8 mouse cellular contexts compared by ENCODE assay signal in the genomic region with DNA sequence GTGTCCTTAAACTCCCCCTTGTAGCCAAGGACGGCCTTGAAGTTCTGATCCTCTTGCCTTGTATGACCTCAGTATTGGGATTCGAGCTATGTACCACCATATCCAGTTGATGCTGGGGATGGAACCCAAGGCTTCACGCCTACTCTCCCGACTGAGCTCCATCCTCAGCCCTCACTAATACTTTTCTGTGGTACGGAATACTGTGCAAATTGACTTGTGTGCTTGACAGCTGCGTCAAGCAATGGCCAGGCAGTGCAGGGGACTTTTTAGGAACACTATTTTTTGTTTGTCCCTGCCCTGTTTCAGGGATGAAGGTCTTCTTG. TPM values are rescaled to one million over a fixed set of nuclear protein-coding genes. Genes with fewer than 3 reads are reported as not detected.
DNase-seq lines count a peak whose midpoint lies in the region; ATAC-seq and TF ChIP-seq lines count a peak whose summit lies in the region.

No protein-coding gene starts in this region.

- H3K27ac ChIP-seq in kidney, postnatal 0 days, result peak overlapping the region; percentile 21; the same call in 1 of the 2 replicates
- H3K27ac ChIP-seq in embryonic facial prominence, embryonic 11.5 days (replicated peaks; ENCODE audit: low read depth, low read length), result no peak overlapping the region
- H3K27ac ChIP-seq in hindbrain, embryonic 15.5 days (replicated peaks), result peak overlapping the region; percentile 84; the same call in 1 of the 2 replicates
- peak overlapping the region; percentile 82 for H3K27ac ChIP-seq in midbrain, embryonic 15.5 days

- H3K36me3 ChIP-seq in kidney, postnatal 0 days (ENCODE audit: insufficient read depth, low read length), result no peaks in the 10 kb centered on the region
- H3K36me3 ChIP-seq in embryonic facial prominence, embryonic 11.5 days (replicated peaks; ENCODE audit: control insufficient read depth, insufficient read depth, low read depth, low read length), result no peaks in the 10 kb centered on the region; the same call in 1 of the 2 replicates
- H3K36me3 ChIP-seq in hindbrain, embryonic 15.5 days, result 0 out of 2 replicates have a peak, but pooled peaks cover 4% of the 10 kb centered on the region
- no peaks in the 10 kb centered on the region; the same call in 1 of the 2 replicates for H3K36me3 ChIP-seq in midbrain, embryonic 15.5 days (replicated peaks)

- H3K4me2 ChIP-seq in kidney, postnatal 0 days (ENCODE audit: low read length), result peak overlapping the region; percentile 90
- peak overlapping the region; percentile 31; the same call in 1 of the 2 replicates for H3K4me2 ChIP-seq in embryonic facial prominence, embryonic 11.5 days (ENCODE audit: low read depth, low read length)
- H3K4me2 ChIP-seq in hindbrain, embryonic 15.5 days, result peak overlapping the region; percentile 59
- H3K4me2 ChIP-seq in midbrain, embryonic 15.5 days, result peak overlapping the region; percentile 61

- H3K27me3 ChIP-seq in kidney, postnatal 0 days (ENCODE audit: insufficient read depth, low read length), result no peaks in the 10 kb centered on the region
- no peaks in the 10 kb centered on the region for H3K27me3 ChIP-seq in embryonic facial prominence, embryonic 11.5 days (ENCODE audit: control insufficient read depth, insufficient read depth, low read length)
- no peaks in the 10 kb centered on the region for H3K27me3 ChIP-seq in hindbrain, embryonic 15.5 days
- no peaks in the 10 kb centered on the region for H3K27me3 ChIP-seq in midbrain, embryonic 15.5 days (replicated peaks)

- H3K9me3 ChIP-seq in kidney, postnatal 0 days (replicated peaks; ENCODE audit: low read length), result 0 out of 2 replicates have a peak, but pooled peaks cover 4% of the 10 kb centered on the region
- no peaks in the 10 kb centered on the region for H3K9me3 ChIP-seq in embryonic facial prominence, embryonic 11.5 days (replicated peaks; ENCODE audit: control insufficient read depth, low read length)
- H3K9me3 ChIP-seq in hindbrain, embryonic 15.5 days, result no peaks in the 10 kb centered on the region
- H3K9me3 ChIP-seq in midbrain, embryonic 15.5 days, result no peaks in the 10 kb centered on the region

- H3K4me1 ChIP-seq in kidney, postnatal 0 days (replicated peaks; ENCODE audit: insufficient read depth, low read length), result no peaks in the 10 kb centered on the region
- H3K4me1 ChIP-seq in embryonic facial prominence, embryonic 11.5 days (ENCODE audit: control insufficient read depth, insufficient read depth, low read length), result no peaks in the 10 kb centered on the region
- peaks cover 17% of the 10 kb centered on the region for H3K4me1 ChIP-seq in hindbrain, embryonic 15.5 days (replicated peaks)
- H3K4me1 ChIP-seq in midbrain, embryonic 15.5 days, result peaks cover 12% of the 10 kb centered on the region

- no peak for DNase-seq in kidney, postnatal 0 days (ENCODE audit: low spot score)
- no peak for DNase-seq in kidney, adult 11 months
- DNase-seq in embryonic facial prominence, embryonic 11.5 days (ENCODE audit: low spot score), result no peak
- DNase-seq in cerebellum, adult 11 months, result no peak
- DNase-seq in ovary, postnatal 14 days (ENCODE audit: low spot score), result no peak
- DNase-seq in MN1 (ENCODE audit: low spot score), result no peak

- H3K9ac ChIP-seq in kidney, postnatal 0 days (ENCODE audit: low read depth, low read length), result peak overlapping the region; percentile 81; the same call in 1 of the 2 replicates
- peak overlapping the region; percentile 49; the same call in 1 of the 2 replicates for H3K9ac ChIP-seq in embryonic facial prominence, embryonic 11.5 days (replicated peaks; ENCODE audit: low read length)
- peak overlapping the region; percentile 32 for H3K9ac ChIP-seq in hindbrain, embryonic 15.5 days
- peak overlapping the region; percentile 89 for H3K9ac ChIP-seq in midbrain, embryonic 15.5 days

- H3K4me3 ChIP-seq in kidney, postnatal 0 days (replicated peaks; ENCODE audit: low read depth, low read length), result peak overlapping the region; percentile 64
- peak overlapping the region; percentile 79 for H3K4me3 ChIP-seq in embryonic facial prominence, embryonic 11.5 days (ENCODE audit: low read depth, low read length)
- H3K4me3 ChIP-seq in hindbrain, embryonic 15.5 days, result peak overlapping the region; percentile 84
- peak overlapping the region; percentile 80 for H3K4me3 ChIP-seq in midbrain, embryonic 15.5 days

- 38% methylated on average over 6 of the region's 6 CpGs for WGBS in kidney, postnatal 0 days
- 43% methylated on average over 6 of the region's 6 CpGs for WGBS in embryonic facial prominence, embryonic 11.5 days
- 46% methylated on average over 6 of the region's 6 CpGs for WGBS in hindbrain, embryonic 15.5 days
- WGBS in midbrain, embryonic 15.5 days, result 40% methylated on average over 6 of the region's 6 CpGs

- TF ChIP-seq CTCF in kidney, postnatal 0 days (IDR thresholded peaks at IDR 0.05; ENCODE audit: low read depth), result no peak

- ATAC-seq in kidney, postnatal 0 days (replicated peaks; ENCODE audit: low FRiP score, low read depth), result 0 out of 2 replicates have a peak, but pooled peaks have one; percentile 1
- ATAC-seq in embryonic facial prominence, embryonic 11.5 days (replicated peaks; ENCODE audit: insufficient number of reproducible peaks, low FRiP score, low TSS enrichment, low read depth), result 0 out of 2 replicates have a peak, but pooled peaks have one; percentile 17
- peak; percentile 13; the same call in 1 of the 2 replicates for ATAC-seq in hindbrain, embryonic 15.5 days (ENCODE audit: low FRiP score, low read depth)
- ATAC-seq in midbrain, embryonic 15.5 days (replicated peaks), result peak; percentile 46; the same call in 1 of the 2 replicates

RNA-seq across cellular contexts. Expression of a gene that starts 5.7 kb away (rescaled TPM):
- polyA plus RNA-seq in kidney, postnatal 0 days (2015; fragmentation: Nextera tagmentation; extraction: Ambion mirVana), result 63.9 and 66.5 TPM in 2 replicates
- 70.4 and 72.9 TPM in 2 replicates for polyA plus RNA-seq in embryonic facial prominence, embryonic 11.5 days (2014; fragmentation: Nextera tagmentation; extraction: Ambion mirVana)
- polyA plus RNA-seq in hindbrain, embryonic 15.5 days (2015; fragmentation: Nextera tagmentation; extraction: Ambion mirVana), result 57.2 and 59.8 TPM in 2 replicates
- polyA plus RNA-seq in midbrain, embryonic 15.5 days (2015; fragmentation: Nextera tagmentation; extraction: Ambion mirVana), result 54.7 and 59.4 TPM in 2 replicates

RNA-seq across cellular contexts. Expression of a gene that starts 49.7 kb away (rescaled TPM):
- 36.8 and 42.8 TPM in 2 replicates for polyA plus RNA-seq in kidney, postnatal 0 days (2015; fragmentation: Nextera tagmentation; extraction: Ambion mirVana)
- polyA plus RNA-seq in embryonic facial prominence, embryonic 11.5 days (2014; fragmentation: Nextera tagmentation; extraction: Ambion mirVana), result 30.6 and 30.9 TPM in 2 replicates
- 82.2 and 83.2 TPM in 2 replicates for polyA plus RNA-seq in hindbrain, embryonic 15.5 days (2015; fragmentation: Nextera tagmentation; extraction: Ambion mirVana)
- polyA plus RNA-seq in midbrain, embryonic 15.5 days (2015; fragmentation: Nextera tagmentation; extraction: Ambion mirVana), result 88.6 and 91.3 TPM in 2 replicates

RNA-seq across cellular contexts. Expression of a gene that starts 49.7 kb away (rescaled TPM):
- polyA plus RNA-seq in kidney, postnatal 0 days (2015; fragmentation: Nextera tagmentation; extraction: Ambion mirVana), result 86.4 and 94.1 TPM in 2 replicates
- 21.0 and 29.6 TPM in 2 replicates for polyA plus RNA-seq in embryonic facial prominence, embryonic 11.5 days (2014; fragmentation: Nextera tagmentation; extraction: Ambion mirVana)
- 37.4 and 39.5 TPM in 2 replicates for polyA plus RNA-seq in hindbrain, embryonic 15.5 days (2015; fragmentation: Nextera tagmentation; extraction: Ambion mirVana)
- polyA plus RNA-seq in midbrain, embryonic 15.5 days (2015; fragmentation: Nextera tagmentation; extraction: Ambion mirVana), result 40.1 and 42.4 TPM in 2 replicates

Comparison
In these comparisons a context has a peak if more than half of its experiments do, and no peak if none do; other contexts are left out.
1. H3K4me2 ChIP-seq: peak in every context shown above with its lines; median percentile 90 in kidney, postnatal 0 days; 61 in midbrain, embryonic 15.5 days; 59 in hindbrain, embryonic 15.5 days; 31 in embryonic facial prominence, embryonic 11.5 days.
2. H3K9ac ChIP-seq: peak in every context shown above with its lines; median percentile 89 in midbrain, embryonic 15.5 days; 81 in kidney, postnatal 0 days; 49 in embryonic facial prominence, embryonic 11.5 days; 32 in hindbrain, embryonic 15.5 days.